Mouse (Mus musculus) megakaryocyte, embryonic 14.5 days (primary cell): ENCODE measurements at regions not wholly inside any gene's neighbourhood (a gene's known extent, or its start where the extent isn't known, plus 50 kb on each side); places are given as distances from the start of the nearest gene placed in this dataset.

ENCODE experiments used
- FLI1 ChIP-seq: IDR thresholded peaks from 2 replicates; pipeline ENCODE4 v1.6.1; 2012; ENCODE audit warnings: low read length, inconsistent platforms, mixed read lengths
- GATA1 ChIP-seq: IDR thresholded peaks from 3 replicates; pipeline ENCODE4 v1.6.1; 2012; ENCODE audit warnings: mixed read lengths, low read length, inconsistent platforms, borderline replicate concordance

DNA sequence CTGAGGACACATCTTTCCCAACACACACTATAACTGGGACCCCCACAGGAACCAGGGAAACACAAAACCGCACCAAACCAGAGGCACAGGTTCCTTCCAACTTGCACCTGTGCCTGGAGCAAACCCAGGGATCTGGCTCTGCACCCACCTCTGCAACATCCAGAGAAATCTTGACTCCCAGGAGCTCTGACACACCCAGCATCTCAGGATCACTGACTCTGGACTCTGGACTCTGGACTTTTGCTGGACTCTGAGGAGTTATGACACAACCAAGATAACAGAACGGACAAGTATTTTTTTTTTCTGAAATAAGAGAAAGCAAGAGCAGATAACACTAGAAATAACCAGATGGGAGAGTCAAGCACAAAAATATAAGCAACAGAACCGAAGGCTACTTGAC, 386.9 kb upstream of the Tecrl start:
- no peak for TF ChIP-seq GATA1
- no peak for TF ChIP-seq FLI1
